Mouse (Mus musculus): ENCODE data around the gene Ppy. TPM values are rescaled to one million over a fixed set of nuclear protein-coding genes. Genes with fewer than 3 reads are reported as not detected.

Ppy gene
- polyA plus RNA-seq, 1 experiment from 2014 or later = 4.5 TPM

DNA sequence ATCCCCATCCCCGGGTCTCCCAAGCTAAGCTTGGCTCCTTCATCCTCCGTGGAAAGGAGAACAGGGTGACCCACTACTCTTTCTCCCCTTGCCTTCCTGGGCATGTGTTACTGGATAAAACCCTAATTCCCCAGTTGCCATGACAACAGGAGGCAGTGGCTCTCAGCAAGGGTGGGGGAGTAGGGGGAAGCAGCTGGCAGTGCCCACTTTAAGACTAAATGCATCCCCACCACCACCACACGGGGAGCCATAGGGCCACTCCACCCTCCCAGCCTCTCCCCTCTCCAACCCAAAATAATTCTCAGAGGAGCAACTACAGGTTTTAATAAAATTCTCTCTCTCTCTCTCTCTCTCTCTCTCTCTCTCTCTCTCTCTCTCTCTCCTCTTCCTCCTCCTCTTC lies 14.8 kb downstream of the Ppy start:
- Histone ChIP-seq H3K27ac (0 out of 2 replicates have a peak overlapping the region, but pooled peaks have one; percentile 77), H3K4me3 (replicated peaks) (no peak overlapping the region), H3K9ac (no peak overlapping the region), H3K4me2 (replicated peaks) (peak overlapping the region; percentile 97; the same call in 1 of the 2 replicates), H3K9me3 (no peaks in the 10 kb centered on the region), H3K4me1 (replicated peaks) (peaks cover 30% of the 10 kb centered on the region), H3K27me3 (replicated peaks) (no peaks in the 10 kb centered on the region), H3K36me3 (no peaks in the 10 kb centered on the region)
- no peak for ATAC-seq
- 16% methylated on average over 3 of the region's 3 CpGs for WGBS

DNA sequence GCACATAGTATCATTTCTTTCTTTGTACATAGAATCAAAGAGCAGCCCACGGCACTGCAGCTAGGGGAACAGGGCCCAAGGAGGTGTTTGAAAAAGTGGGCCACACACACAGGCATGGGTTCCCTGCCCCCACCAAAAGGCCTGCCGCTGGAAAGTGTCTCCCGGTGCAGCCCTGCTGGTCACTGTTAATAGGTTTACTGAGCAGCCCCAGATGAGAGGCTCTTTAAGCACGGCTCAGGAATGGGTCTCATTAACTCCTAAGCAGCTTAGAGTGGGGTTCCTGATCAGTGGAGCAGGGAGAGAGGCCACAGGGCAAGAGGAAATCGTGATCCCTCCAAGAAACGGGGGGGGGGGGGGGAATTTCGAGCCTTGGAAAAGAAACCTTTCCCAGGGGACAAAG lies 17.0 kb downstream of the Ppy start:
- H3K27ac ChIP-seq = no peak overlapping the region
- H3K4me1 ChIP-seq (replicated peaks) = peaks cover 26% of the 10 kb centered on the region
- no peak for ATAC-seq

DNA sequence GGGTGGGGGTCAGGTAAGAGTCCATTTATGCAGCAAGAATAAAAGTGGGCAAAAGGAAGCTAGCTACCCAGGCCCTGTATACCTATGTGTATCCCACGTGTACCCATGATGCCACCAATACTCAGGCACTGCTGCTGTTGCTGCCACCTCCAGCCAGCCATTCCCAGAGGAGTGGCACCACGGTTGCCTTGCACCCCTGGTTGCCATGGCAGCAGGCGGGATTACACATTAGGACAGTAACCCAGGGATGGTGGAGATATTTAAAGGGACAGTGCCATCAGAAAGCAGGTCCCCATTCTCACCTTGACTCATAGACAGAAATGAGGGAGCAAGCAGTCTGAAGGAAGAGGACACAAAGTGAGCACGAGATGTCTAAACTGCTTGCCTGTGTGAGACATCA lies 17.9 kb downstream of the Ppy start:
- Histone ChIP-seq H3K9me3 (no peaks in the 10 kb centered on the region), H3K9ac (no peak overlapping the region), H3K4me2 (replicated peaks) (no peak overlapping the region), H3K4me3 (replicated peaks) (no peak overlapping the region), H3K4me1 (replicated peaks) (peaks cover 24% of the 10 kb centered on the region), H3K27ac (no peak overlapping the region), H3K27me3 (replicated peaks) (no peaks in the 10 kb centered on the region), H3K36me3 (no peaks in the 10 kb centered on the region)
- ATAC-seq = no peak
- 49% methylated on average over 4 of the region's 4 CpGs for WGBS

More for the DNA sequence above, 17.0 kb downstream of the Ppy start:
- Histone ChIP-seq H3K36me3 (no peaks in the 10 kb centered on the region), H3K4me2 (replicated peaks) (no peak overlapping the region), H3K9ac (no peak overlapping the region), H3K4me3 (replicated peaks) (no peak overlapping the region), H3K9me3 (no peaks in the 10 kb centered on the region), H3K27me3 (replicated peaks) (no peaks in the 10 kb centered on the region)
- WGBS = 58% methylated on average over 7 of the region's 7 CpGs

DNA sequence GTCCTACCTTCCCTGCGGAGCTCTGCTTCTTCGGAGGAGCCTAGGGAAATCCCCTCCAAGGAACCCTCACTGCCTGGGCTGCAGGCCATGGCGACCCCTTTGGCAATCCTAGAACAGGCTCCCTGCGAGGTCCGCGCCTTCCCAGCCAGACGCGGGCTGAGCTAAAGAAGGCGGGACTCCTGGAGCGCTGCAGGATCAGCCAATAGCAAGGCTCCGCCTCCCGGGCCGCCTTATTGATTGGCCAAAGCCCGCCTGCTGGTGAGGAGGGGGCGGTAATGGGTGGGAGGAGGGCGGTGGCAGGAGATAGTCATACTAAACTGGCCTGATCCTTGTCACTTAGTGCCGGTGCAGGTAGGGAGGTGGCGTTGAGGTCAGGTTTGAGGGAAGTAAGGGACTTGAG lies 18.8 kb downstream of the Ppy start:
- Histone ChIP-seq H3K4me2 (replicated peaks) (peak overlapping the region; percentile 90), H3K4me3 (replicated peaks) (peak overlapping the region; percentile 38), H3K27me3 (replicated peaks) (no peaks in the 10 kb centered on the region), H3K9ac (peak overlapping the region; percentile 41), H3K9me3 (no peaks in the 10 kb centered on the region), H3K36me3 (no peaks in the 10 kb centered on the region), H3K27ac (no peak overlapping the region), H3K4me1 (replicated peaks) (peaks cover 24% of the 10 kb centered on the region)
- 1% methylated on average over 18 of the region's 18 CpGs for WGBS
- peak; percentile 90 for ATAC-seq

DNA sequence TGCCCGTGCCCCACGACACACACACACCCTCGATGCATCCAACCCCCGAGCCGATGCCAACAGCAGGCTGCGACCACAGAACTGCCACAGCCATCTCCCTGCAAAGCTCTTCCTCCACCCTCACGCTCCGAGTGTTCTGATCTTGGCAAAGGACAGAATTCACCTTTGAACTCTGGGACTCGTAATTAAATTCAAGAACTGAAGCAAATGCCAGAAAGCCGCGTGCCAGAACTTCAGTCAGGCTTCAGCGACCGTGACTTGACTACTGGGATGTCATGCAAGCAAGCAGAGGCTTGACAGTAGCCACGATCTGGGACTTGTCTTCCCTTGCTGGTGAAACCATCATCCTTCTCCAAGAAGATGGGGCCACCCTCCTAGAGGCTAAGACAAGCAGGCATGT lies 27.4 kb downstream of the Ppy start:
- Histone ChIP-seq H3K9ac (no peak overlapping the region), H3K4me2 (replicated peaks) (no peak overlapping the region), H3K4me1 (replicated peaks) (peaks cover 6% of the 10 kb centered on the region; the same call in 1 of the 2 replicates), H3K4me3 (replicated peaks) (no peak overlapping the region), H3K36me3 (no peaks in the 10 kb centered on the region), H3K9me3 (no peaks in the 10 kb centered on the region), H3K27me3 (replicated peaks) (no peaks in the 10 kb centered on the region), H3K27ac (no peak overlapping the region)
- 83% methylated on average over 14 of the region's 14 CpGs for WGBS
- ATAC-seq = no peak

DNA sequence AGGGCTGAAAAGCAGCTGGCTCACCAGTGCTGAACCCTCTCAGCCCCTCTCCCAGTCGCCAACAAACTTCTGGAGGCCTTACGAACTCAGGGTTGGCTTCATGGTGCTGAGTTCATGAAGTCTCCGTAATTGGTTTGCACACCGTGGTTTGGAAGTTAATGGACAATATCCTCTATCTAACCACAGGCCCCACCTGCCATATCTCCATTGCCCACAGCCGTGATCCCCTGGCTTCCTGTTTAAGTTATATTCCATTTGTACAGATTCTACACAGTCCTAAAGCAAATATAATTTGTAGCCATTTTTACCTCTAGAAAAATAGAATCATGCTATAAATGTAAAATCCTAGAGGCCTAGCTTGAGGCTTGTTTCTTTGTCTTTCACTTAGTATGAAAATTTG lies 28.4 kb downstream of the Ppy start:
- ATAC-seq = no peak
- H3K27ac ChIP-seq = no peak overlapping the region
- no peaks in the 10 kb centered on the region for H3K27me3 ChIP-seq (replicated peaks)
- no peak overlapping the region for H3K4me3 ChIP-seq (replicated peaks)
- no peaks in the 10 kb centered on the region for H3K36me3 ChIP-seq
- WGBS = 70% methylated on average over 5 of the region's 5 CpGs
- H3K9ac ChIP-seq = no peak overlapping the region
- no peaks in the 10 kb centered on the region for H3K9me3 ChIP-seq
- no peak overlapping the region for H3K4me2 ChIP-seq (replicated peaks)
- peaks cover 6% of the 10 kb centered on the region; the same call in 1 of the 2 replicates for H3K4me1 ChIP-seq (replicated peaks)

DNA sequence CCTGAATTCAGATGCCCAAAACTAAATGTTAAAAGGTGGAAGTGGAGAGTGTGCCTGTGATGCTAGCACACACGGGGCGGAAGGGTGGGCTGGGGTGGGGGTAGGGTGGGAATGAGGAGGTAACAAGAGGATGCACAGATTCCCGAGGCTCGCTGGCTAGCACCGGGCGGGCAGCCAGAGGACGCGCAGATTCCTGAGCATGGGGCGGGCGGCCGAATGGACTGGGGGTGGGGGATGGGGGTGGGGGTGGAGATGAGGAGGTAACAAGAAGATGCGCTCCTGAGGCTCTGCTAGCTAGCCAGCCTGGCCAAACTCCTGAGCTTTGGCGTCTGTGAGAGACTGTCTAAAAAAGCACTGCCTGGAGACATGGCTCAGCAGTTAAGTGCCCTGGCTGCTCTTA lies 30.7 kb downstream of the Ppy start:
- no peak overlapping the region for H3K4me3 ChIP-seq (replicated peaks)
- no peaks in the 10 kb centered on the region for H3K36me3 ChIP-seq
- H3K9me3 ChIP-seq = no peaks in the 10 kb centered on the region
- H3K9ac ChIP-seq = no peak overlapping the region
- no peak overlapping the region for H3K27ac ChIP-seq
- peak overlapping the region; percentile 44 for H3K4me2 ChIP-seq (replicated peaks)
- 10% methylated on average over 13 of the region's 13 CpGs for WGBS
- peaks cover 6% of the 10 kb centered on the region; the same call in 1 of the 2 replicates for H3K4me1 ChIP-seq (replicated peaks)
- H3K27me3 ChIP-seq (replicated peaks) = no peaks in the 10 kb centered on the region
- ATAC-seq = no peak

DNA sequence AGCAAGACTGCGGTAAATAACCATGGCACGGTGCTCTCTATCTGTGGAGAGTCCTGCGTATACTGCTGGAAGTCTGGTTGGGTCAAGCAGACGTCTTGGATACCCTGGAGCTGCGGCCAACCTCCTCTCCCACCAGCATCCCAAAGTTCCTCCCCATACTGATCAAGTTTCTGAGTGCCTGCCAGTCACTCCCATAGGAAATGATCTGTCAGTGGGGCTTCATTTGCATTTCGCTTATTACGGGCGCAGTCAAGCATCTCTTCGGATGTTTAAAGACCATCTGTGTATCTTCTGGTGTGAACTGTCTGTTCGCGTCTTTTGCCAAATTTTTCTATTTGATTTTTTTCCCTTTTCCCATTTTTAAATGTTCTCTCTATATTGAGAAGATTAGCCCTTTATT lies 31.5 kb downstream of the Ppy start:
- H3K9ac ChIP-seq = no peak overlapping the region

DNA sequence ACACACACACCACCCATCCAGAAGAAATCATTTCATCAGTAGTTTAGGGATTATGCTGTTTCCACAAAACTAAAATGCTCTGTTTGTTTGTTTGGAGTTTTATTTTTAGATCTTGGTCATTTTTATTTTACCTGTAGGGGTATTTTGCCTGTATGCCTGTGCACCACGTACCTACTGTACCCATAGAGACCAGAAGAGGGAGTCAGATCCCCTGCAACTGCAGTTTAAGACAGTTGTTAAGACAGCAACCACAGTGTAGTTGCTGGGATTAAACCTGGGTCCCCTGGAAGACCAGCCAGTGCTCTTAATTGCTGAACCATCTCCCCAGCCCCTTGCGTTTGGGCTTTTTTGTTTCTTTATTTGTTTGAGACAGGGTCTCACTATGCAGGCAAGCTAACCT lies 32.1 kb downstream of the Ppy start:
- Histone ChIP-seq H3K4me2 (replicated peaks) (no peak overlapping the region), H3K36me3 (no peaks in the 10 kb centered on the region), H3K9ac (no peak overlapping the region), H3K4me3 (replicated peaks) (no peak overlapping the region), H3K27ac (no peak overlapping the region), H3K4me1 (replicated peaks) (peaks cover 6% of the 10 kb centered on the region; the same call in 1 of the 2 replicates), H3K27me3 (replicated peaks) (no peaks in the 10 kb centered on the region), H3K9me3 (no peaks in the 10 kb centered on the region)
- ATAC-seq = no peak
- WGBS = 43% methylated on average over 2 of the region's 2 CpGs

More for the DNA sequence above, 31.5 kb downstream of the Ppy start:
- Histone ChIP-seq H3K27me3 (replicated peaks) (no peaks in the 10 kb centered on the region), H3K4me2 (replicated peaks) (no peak overlapping the region), H3K9me3 (no peaks in the 10 kb centered on the region), H3K27ac (no peak overlapping the region), H3K4me1 (replicated peaks) (peaks cover 6% of the 10 kb centered on the region; the same call in 1 of the 2 replicates), H3K36me3 (no peaks in the 10 kb centered on the region), H3K4me3 (replicated peaks) (no peak overlapping the region)
- ATAC-seq = no peak
- WGBS = 67% methylated on average over 11 of the region's 11 CpGs

DNA sequence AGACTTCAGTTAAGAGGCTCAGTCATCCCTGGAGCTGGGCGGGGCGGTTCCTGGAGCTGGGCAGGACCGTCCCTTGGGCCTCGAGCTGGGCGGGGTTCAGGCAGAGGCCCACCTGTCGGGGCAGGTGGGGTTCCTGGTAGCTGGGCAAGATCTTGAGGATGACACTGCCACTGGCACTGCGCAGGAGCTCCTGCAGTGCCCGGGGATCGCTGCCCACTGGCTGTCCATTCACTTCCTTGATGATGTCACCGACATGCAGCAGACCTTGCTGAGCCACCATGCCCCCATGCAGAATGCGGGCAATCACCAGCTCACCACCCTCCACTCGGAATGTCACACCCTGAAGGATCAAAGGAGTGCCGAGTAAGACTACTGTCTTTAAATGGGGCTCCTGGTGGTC lies 38.0 kb downstream of the Ppy start:
- Histone ChIP-seq H3K27me3 (replicated peaks) (no peaks in the 10 kb centered on the region), H3K36me3 (no peaks in the 10 kb centered on the region), H3K9ac (no peak overlapping the region), H3K4me3 (replicated peaks) (no peak overlapping the region), H3K4me1 (replicated peaks) (peaks cover 6% of the 10 kb centered on the region), H3K9me3 (no peaks in the 10 kb centered on the region), H3K27ac (no peak overlapping the region), H3K4me2 (replicated peaks) (no peak overlapping the region)
- ATAC-seq = no peak
- 60% methylated on average over 13 of the region's 13 CpGs for WGBS

DNA sequence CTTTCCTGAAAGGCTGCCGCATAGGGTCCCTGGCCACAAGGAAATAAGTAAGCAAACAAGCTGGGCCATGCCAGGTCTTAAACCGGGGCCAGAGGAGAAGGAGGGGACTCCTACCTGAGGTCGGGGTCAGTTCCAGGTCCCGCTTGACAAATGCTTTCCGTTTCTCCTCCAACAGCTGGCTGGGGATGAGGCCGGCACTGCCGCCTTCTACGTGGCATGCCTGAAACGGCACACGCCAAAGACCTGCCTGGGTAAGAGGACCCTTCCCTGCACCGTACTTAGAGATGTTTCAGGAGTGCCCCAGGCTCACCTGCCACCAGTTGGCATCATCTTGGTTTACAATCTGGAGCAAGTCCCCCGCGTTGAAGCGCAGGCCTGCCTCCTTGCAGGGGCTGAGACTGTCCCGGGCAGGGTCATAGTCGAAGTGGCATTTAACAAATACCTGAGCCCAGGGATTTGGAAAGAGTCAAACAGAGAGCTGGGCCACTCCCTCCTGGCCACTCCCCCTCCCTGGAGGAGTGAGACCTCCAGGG lies 39.1 kb downstream of the Ppy start:
- H3K4me1 ChIP-seq (replicated peaks) = peaks cover 6% of the 10 kb centered on the region
- H3K27me3 ChIP-seq (replicated peaks) = no peaks in the 10 kb centered on the region
- no peak overlapping the region for H3K27ac ChIP-seq
- 35% methylated on average over 16 of the region's 16 CpGs for WGBS
- H3K4me2 ChIP-seq (replicated peaks) = peak overlapping the region; percentile 87; the same call in 1 of the 2 replicates
- no peaks in the 10 kb centered on the region for H3K36me3 ChIP-seq
- H3K9ac ChIP-seq = no peak overlapping the region
- H3K4me3 ChIP-seq (replicated peaks) = peak overlapping the region; percentile 35; the same call in 1 of the 2 replicates
- no peak for ATAC-seq
- H3K9me3 ChIP-seq = no peaks in the 10 kb centered on the region

DNA sequence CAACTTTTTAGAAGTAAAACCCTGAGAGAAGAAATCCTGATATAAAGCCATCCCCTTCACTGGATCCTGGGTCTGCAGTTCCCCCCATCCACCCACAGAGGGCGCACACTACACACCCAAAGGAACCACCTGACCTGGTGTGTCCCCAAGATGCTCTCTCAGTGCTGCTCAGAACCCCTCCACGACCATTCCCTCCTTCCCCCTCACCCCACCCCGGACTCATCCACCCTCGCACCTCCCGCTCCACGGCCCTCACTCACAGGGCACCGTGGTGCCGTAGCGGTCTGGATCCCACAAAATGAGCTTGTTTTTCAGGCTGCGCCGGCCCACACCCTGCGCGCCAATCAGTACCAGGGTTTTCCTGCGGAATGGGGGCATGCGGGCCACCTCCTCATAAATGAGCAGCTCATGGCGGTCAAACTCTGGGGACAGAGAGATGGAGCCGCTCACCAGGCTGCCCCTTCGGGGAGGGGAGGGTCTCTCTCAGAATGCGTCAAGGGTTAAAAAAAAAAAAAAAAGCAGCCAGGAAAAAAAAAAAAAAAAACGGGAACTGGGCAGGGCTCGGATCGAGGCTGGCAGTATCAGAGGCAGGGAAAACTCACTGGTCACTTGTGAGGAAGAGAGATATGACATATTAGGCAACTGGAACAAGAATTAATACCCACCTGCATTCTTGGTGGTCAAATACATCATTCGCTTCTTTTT lies 39.7 kb downstream of the Ppy start:
- Histone ChIP-seq H3K36me3 (no peaks in the 10 kb centered on the region), H3K9me3 (no peaks in the 10 kb centered on the region), H3K27ac (no peak overlapping the region), H3K4me3 (replicated peaks) (peak overlapping the region; percentile 35), H3K4me1 (replicated peaks) (peaks cover 6% of the 10 kb centered on the region), H3K27me3 (replicated peaks) (no peaks in the 10 kb centered on the region), H3K9ac (no peak overlapping the region), H3K4me2 (replicated peaks) (peak overlapping the region; percentile 87)
- 4% methylated on average over 23 of the region's 23 CpGs for WGBS
- peak; percentile 76 for ATAC-seq

DNA sequence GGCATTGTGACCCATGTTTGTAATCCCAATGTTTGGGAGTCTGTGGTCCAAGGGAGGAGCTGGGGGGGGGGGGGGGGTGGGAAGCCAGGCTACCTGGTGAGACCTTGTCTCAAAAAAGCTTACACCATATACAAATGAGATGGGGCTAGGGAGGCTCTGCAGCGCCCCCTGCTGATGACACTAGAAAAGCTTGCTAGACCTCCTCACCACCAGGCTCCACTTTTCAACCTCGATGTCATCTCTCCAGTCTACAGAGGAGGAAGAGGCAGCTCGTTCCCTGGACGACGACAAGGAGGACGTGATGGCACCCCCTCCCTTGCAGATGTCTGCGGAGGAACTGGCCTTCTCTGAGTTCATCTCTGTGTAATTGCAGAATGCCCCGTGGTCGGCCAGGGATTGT lies 47.3 kb downstream of the Ppy start:
- Histone ChIP-seq H3K4me3 (replicated peaks) (no peak overlapping the region), H3K4me1 (replicated peaks) (no peaks in the 10 kb centered on the region), H3K27ac (no peak overlapping the region), H3K36me3 (no peaks in the 10 kb centered on the region), H3K9ac (no peak overlapping the region), H3K27me3 (replicated peaks) (no peaks in the 10 kb centered on the region), H3K9me3 (no peaks in the 10 kb centered on the region), H3K4me2 (replicated peaks) (no peak overlapping the region)
- 25% methylated on average over 9 of the region's 9 CpGs for WGBS
- no peak for ATAC-seq
